Mouse (Mus musculus): ENCODE measurements at regions not wholly inside any gene's neighbourhood (a gene's known extent, or its start where the extent isn't known, plus 50 kb on each side); places are given as distances from the start of the nearest gene placed in this dataset.

- TF ChIP-seq POLR2A (IDR thresholded peaks at IDR 0.05; ENCODE audit: borderline replicate concordance, low read depth, low read length) (no peak), CTCF (IDR thresholded peaks at IDR 0.05; ENCODE audit: low read depth, low read length) (no peak)
Observed at GRCm38 (mm10) chr10:99699498-99699897, 60.0 kb downstream of the Csl start.

Data from bone marrow macrophage, adult 2 months (primary cell).